ENCODE assay signal across 8 mouse cellular contexts in the genomic region with DNA sequence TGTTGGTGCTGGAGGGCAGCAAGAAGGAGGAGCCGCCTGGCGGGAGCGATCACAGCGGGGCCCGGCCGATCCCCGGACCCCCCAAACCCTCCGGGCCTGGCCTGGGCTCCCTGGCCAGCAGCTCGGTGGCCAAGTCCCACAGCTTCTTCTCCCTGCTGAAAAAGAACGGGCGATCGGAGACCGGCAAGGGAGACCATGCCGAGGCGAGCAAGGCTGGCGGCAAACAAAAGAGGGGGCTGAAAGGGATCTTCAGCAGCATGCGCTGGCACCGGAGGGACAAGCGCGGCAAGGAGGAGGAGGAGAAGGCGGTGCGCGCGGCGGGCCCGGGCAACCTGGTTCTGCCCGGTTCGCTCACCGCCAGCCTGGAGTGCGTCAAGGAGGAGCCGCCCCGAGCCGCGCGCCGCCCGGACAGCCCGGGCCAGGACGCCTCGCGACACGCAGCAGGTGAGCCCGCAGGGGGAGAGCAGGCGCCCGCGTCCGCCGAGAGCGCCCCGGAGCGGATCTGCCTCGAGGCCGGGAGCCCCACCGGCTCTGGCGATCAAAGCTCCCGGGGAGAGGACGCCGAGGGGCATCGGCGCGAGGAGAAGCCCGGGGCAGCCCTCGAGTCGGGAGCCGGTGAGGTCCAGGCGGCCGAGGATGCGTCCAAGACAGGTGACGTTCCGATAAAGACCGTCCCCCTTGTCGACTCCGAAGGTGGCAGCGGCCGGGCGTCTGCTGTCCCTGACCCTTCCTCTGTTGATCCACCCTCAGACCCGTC. TPM values are rescaled to one million over a fixed set of nuclear protein-coding genes. Genes with fewer than 3 reads are reported as not detected.
DNase-seq lines count a peak whose midpoint lies in the region.

No protein-coding gene starts in this region.

- peak; percentile 25 for DNase-seq in ES-CJ7 (ENCODE audit: low read depth, low spot score)
- peak; percentile 42 to 49 for DNase-seq in adrenal gland, adult 18-20 months (ENCODE audit: low spot score in 2 of 2)
- peak; percentile 24 for DNase-seq in embryo, embryonic 11.5 days (ENCODE audit: low read depth, low spot score)
- DNase-seq in heart, postnatal 36 days, result peak; percentile 3
- peak; percentile 59 to 73 for DNase-seq in layer of hippocampus, postnatal 10 days (ENCODE audit: low spot score in 2 of 2)
- peak; percentile 34 for DNase-seq in lung, postnatal 14 days
- peak; percentile 60 to 64 for DNase-seq in right cerebral cortex, adult 2 months (ENCODE audit: low spot score in 2 of 2)
- DNase-seq in natural killer cell, adult 2 months (ENCODE audit: low spot score in 2 of 2), result no peak

- intact Hi-C loops in heart, postnatal 36 days (cut with DNase I), result no loop called here

RNA-seq across cellular contexts. Expression of a gene that starts 5.7 kb away (rescaled TPM):
- total RNA-seq in adrenal gland, adult 18-20 months (2021), result 1 to 10 TPM; 3.0 to 3.3 TPM
- total RNA-seq in heart, postnatal 36 days (2021), result not detected
- 10 to 100 TPM; 46.1 to 49.9 TPM for total RNA-seq in layer of hippocampus, postnatal 10 days (2021)

Comparison
In these comparisons a context has a peak if more than half of its experiments do, and no peak if none do; other contexts are left out.
1. DNase-seq: peak in ES-CJ7 (single experiment), adrenal gland, adult 18-20 months (2 of 2), embryo, embryonic 11.5 days (single experiment), heart, postnatal 36 days (2 of 2), layer of hippocampus, postnatal 10 days (2 of 2), lung, postnatal 14 days (single experiment) and right cerebral cortex, adult 2 months (2 of 2); none in natural killer cell, adult 2 months (0 of 2).
2. RNA of a gene that starts 5.7 kb away (total RNA-seq): 46.1 to 49.9 TPM in layer of hippocampus, postnatal 10 days; 3.0 to 3.3 TPM in adrenal gland, adult 18-20 months and not detected in heart, postnatal 36 days; every median in the first group is over 10 times any median in the second.